Mouse (Mus musculus) bone marrow, adult 2 months (tissue): ENCODE measurements around the gene Pkd1.

Source experiments
- CTCF ChIP-seq: fragments of 200-500 bp; IDR thresholded peaks from 2 replicates; pipeline ENCODE4 v1.5.1; 2011; ENCODE audit warnings: low read length, control low read depth; ENCODE audit not compliant: control insufficient read depth, insufficient read depth
- POLR2A ChIP-seq: fragments of 200-500 bp; IDR thresholded peaks from 2 replicates; pipeline ENCODE4 v1.6.1; 2011; ENCODE audit warnings: low read depth, mild to moderate bottlenecking, control low read depth, low read length, borderline replicate concordance; ENCODE audit not compliant: control insufficient read depth

- TF ChIP-seq CTCF (no peak), POLR2A (no peak)
Measured at GRCm38 (mm10) chr17:24548435-24548834, 1.2 kb upstream of the Pkd1 start.
